Mouse (Mus musculus) adipocyte (in vitro differentiated cells): ENCODE data around the gene Klhdc1.

Source experiments
- DNase-seq: peaks from one replicate; pipeline ENCODE4 v3.0.0-alpha.2; 2016; ENCODE audit warnings: low spot score

The Klhdc1 gene

GRCm38 (mm10) chr12:69240876-69241275 is at the start of gene Klhdc1:
TSS of gene Klhdc1 (plus strand) at chr12:69241176.
- DNase-seq: no peak

- no peak for DNase-seq
Observed at GRCm38 (mm10) chr12:69191396-69191795, 49.6 kb upstream of the Klhdc1 start.

GRCm38 (mm10) chr12:69192637-69193036 is 48.3 kb upstream of the Klhdc1 start:
- DNase-seq: no peak

GRCm38 (mm10) chr12:69196444-69197377 is 44.3 kb upstream of the Klhdc1 start, which contains the start of gene Gm49383:
TSS of gene Gm49383 (minus strand) at chr12:69197104.
- peak; percentile 71 for DNase-seq

- peak; percentile 43 for DNase-seq
Observed at GRCm38 (mm10) chr12:69197378-69198163, 43.4 kb upstream of the Klhdc1 start.

GRCm38 (mm10) chr12:69198164-69198535 is 42.8 kb upstream of the Klhdc1 start, which contains the start of gene Dnaaf2:
TSS of gene Dnaaf2 (minus strand) at chr12:69198429.
- DNase-seq: peak; percentile 70

GRCm38 (mm10) chr12:69198985-69199384 is 42.0 kb upstream of the Klhdc1 start:
- no peak for DNase-seq

GRCm38 (mm10) chr12:69204052-69204833 is 36.7 kb upstream of the Klhdc1 start, which contains the start of gene Gm49384:
TSS of gene Gm49384 (minus strand) at chr12:69204267.
- DNase-seq: no peak

GRCm38 (mm10) chr12:69207396-69207795 is 33.6 kb upstream of the Klhdc1 start:
- no peak for DNase-seq

GRCm38 (mm10) chr12:69207926-69208325 is 33.0 kb upstream of the Klhdc1 start:
- no peak for DNase-seq

- DNase-seq: no peak
Observed at GRCm38 (mm10) chr12:69208520-69208919, 32.5 kb upstream of the Klhdc1 start.

GRCm38 (mm10) chr12:69210056-69210979 is 30.7 kb upstream of the Klhdc1 start:
- DNase-seq: no peak

GRCm38 (mm10) chr12:69211057-69211456 is 29.9 kb upstream of the Klhdc1 start:
- no peak for DNase-seq

GRCm38 (mm10) chr12:69213186-69213777 is 27.7 kb upstream of the Klhdc1 start:
- no peak for DNase-seq

GRCm38 (mm10) chr12:69214393-69214792 is 26.6 kb upstream of the Klhdc1 start:
- no peak for DNase-seq

GRCm38 (mm10) chr12:69215000-69215785 is 25.8 kb upstream of the Klhdc1 start:
- DNase-seq: peak; percentile 91

- DNase-seq: no peak
Observed at GRCm38 (mm10) chr12:69216587-69216986, 24.4 kb upstream of the Klhdc1 start.

- DNase-seq: no peak
Observed at GRCm38 (mm10) chr12:69220613-69221277, 20.2 kb upstream of the Klhdc1 start.
